Mouse (Mus musculus) regulatory T cell (primary cell): Measurements from ENCODE around the gene Fndc8.
"Not testable (repeated sequence)": the region's sequence is repeated elsewhere in the genome, so short reads cannot be mapped to it uniquely, and the experiment has no call there.

Source experiments
- in situ Hi-C: fragments of 300-600 bp; cut with MboI, MseI; formaldehyde crosslinking; loops from one replicate; pipeline ENCODE4 v1.15.1; 2025; ENCODE audit warnings: high pct_unique_total_duplicates

Gene Fndc8

GRCm38 (mm10) chr11:82910250-82910649 lies 18.3 kb downstream of the Fndc8 start, which contains the start of gene Unc45b:
Gene Unc45b (plus strand): TSS chr11:82910550.
- in situ Hi-C loops, result loop anchor here (5.0 to 10.0 kb wide), 2 partner anchors 52 to 285 kb away; partner anchors contain the start of gene Slfn3

GRCm38 (mm10) chr11:82910679-82911389 lies 18.9 kb downstream of the Fndc8 start:
- in situ Hi-C loops, result loop anchor here (5.0 to 10.0 kb wide), 2 partner anchors 51 to 284 kb away; partner anchors contain the start of gene Slfn3

- in situ Hi-C loops, result loop anchor here (5.0 to 10.0 kb wide), 2 partner anchors 47 to 280 kb away; partner anchors contain the start of gene Slfn3
Measured at GRCm38 (mm10) chr11:82914711-82915352, 22.9 kb downstream of the Fndc8 start.

GRCm38 (mm10) chr11:82920768-82921167 lies 28.8 kb downstream of the Fndc8 start:
- in situ Hi-C loops, result no loop called here

DNA sequence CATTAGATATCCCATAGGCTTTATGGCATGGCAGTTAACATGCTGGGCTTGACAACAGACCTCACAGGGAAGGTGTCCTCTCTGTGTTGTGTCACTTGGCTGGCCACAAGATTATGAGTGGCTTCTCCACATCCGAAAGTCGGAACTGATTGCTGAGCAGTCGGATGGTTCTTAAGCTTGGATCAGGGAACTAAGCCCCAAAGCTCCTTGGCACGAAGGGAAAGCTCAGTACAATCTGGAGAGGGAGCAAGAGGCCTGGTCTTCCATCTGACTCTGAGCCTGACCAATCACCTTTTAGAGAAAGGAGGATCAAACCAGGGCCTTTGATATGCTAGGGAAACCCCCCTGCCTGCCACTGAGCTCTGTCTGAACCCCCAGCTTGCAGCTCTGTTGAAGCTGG lies 29.8 kb downstream of the Fndc8 start:
- in situ Hi-C loops, result no loop called here

DNA sequence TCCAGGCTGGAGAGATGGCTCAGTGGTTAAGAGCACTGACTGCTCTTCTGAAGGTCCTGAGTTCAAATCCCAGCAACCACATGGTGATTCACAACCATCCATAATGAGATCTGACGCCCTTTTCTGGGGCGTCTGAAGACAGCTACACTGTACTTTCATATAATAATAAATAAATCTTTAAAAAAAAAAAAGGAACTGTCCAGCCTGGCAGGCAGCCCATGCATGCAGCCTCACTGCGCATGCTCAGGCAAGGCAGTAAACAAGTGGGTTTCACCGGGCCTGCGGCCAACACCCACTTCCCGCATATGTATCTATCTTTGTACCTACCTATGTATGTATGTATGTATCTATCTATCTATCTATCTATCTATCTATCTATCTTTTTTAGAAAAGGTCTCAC lies 32.0 kb downstream of the Fndc8 start:
- in situ Hi-C loops, result not testable (repeated sequence)

- in situ Hi-C loops, result loop anchor here (5.0 kb wide), 1 partner anchor 98 kb away; no protein-coding TSS in a partner anchor
Measured at GRCm38 (mm10) chr11:82928897-82929632, 37.1 kb downstream of the Fndc8 start.

DNA sequence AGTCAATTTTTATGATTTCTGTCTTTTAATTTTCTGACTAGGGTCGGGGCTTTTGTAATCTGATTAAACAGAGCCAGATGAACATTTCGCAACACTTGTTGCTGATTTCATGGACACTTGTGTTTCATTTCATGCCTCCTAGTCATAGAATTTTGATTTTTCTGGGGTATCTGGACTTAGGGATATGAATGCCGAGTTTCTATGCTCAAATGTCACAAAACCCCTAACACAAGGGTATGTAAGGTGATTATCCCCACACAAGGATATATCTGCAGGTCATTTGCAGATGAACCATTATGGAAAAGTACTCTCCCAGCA lies 37.7 kb downstream of the Fndc8 start:
- in situ Hi-C loops, result loop anchor here (5.0 kb wide), 1 partner anchor 98 kb away; no protein-coding TSS in a partner anchor

- in situ Hi-C loops, result loop anchor here (10.0 kb wide), 1 partner anchor 684 kb away; no protein-coding TSS in a partner anchor
Measured at GRCm38 (mm10) chr11:82930391-82930955, 38.5 kb downstream of the Fndc8 start.

DNA sequence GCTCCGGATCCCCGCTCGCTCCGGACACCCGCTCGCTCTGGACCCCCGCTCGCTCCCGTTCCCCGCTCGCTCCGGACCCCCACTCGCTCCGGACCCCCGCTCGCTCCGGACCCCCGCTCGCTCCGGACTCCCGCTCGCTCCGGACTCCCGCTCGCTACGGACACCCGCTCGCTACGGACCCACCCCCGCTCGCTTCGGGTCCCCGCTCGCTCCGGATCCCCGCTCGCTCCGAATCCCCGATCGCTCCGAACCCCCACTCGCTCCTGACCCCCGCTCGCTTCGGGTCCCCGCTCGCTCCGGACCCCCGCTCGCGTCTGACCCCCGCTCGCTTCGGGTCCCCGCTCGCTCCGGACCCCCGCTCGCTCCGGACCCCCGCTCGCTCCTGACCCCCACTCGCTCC lies 39.2 kb downstream of the Fndc8 start:
- in situ Hi-C loops, result loop anchor here (10.0 kb wide), 1 partner anchor 684 kb away; no protein-coding TSS in a partner anchor

- in situ Hi-C loops, result loop anchor here (10.0 kb wide), 1 partner anchor 683 kb away; no protein-coding TSS in a partner anchor
Measured at GRCm38 (mm10) chr11:82931671-82932450, 39.9 kb downstream of the Fndc8 start.

DNA sequence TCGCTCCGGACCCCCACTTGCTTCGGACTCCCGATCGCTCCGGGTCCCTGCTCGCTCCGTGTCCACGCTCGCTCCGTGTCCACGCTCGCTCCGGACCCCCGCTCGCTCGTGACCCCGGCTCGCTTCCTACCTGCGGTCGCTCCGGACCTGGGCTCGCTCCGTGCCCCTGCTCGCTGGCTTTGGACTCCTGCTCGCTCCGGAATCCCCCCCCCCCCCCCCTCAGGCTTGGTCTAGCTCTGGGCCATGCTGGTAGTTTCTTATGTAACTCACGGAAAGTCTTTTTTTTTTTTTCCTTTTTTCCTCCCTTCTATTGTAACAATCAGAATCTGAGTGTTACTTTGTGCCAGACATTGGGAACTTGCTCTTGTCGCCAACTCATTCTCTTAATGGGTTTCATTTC lies 41.3 kb downstream of the Fndc8 start:
- in situ Hi-C loops, result loop anchor here (10.0 kb wide), 1 partner anchor 682 kb away; no protein-coding TSS in a partner anchor

- in situ Hi-C loops, result no loop called here
Measured at GRCm38 (mm10) chr11:82943336-82943735, 51.4 kb downstream of the Fndc8 start.

DNA sequence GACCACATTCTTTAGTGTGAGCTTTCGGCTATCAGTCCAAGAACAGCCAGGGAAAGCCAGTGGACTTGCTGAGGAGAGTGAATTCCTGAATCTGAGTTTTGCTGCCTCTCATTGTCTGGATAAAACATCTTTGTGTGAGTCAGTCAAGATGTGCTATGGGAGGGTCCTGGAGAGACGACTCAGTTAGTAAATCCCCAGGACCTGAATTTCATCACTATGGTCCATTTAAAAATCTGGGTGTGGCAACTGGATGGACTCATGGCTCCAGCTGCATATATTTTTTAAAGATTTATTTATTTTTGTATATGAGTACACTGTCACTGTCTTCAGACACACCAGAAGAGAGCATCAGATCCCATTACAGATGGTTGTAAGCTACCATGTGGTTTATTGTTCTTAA lies 53.7 kb downstream of the Fndc8 start:
- in situ Hi-C loops, result no loop called here

DNA sequence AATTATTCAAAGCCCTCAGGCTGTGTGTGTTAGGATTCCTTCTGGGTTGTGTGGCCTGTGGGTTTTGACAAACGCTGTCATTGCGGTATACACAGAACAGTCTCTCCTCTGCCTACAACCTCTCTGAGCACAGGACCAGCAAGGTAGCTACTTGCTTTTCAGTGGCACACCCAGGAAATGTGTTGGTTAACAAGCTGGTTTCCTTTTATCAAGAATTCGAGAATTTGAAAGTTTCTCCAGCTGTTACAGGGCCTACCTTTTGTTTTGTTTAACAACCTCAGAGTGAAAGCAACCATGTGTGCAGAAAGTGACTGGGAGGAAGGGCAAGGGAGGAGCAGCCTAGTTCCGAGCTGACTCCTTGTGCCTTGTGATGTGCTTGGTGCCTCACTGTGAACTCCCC lies 55.5 kb downstream of the Fndc8 start:
- in situ Hi-C loops, result no loop called here

- in situ Hi-C loops, result no loop called here
Measured at GRCm38 (mm10) chr11:82949036-82949435, 57.1 kb downstream of the Fndc8 start.
